Mouse (Mus musculus): Measurements from ENCODE around the gene Zfp799. TPM values are rescaled to one million over a fixed set of nuclear protein-coding genes. Genes with fewer than 3 reads are reported as not detected.

Gene Zfp799
- polyA plus RNA-seq, 1 experiment, result 1.2 TPM

DNA sequence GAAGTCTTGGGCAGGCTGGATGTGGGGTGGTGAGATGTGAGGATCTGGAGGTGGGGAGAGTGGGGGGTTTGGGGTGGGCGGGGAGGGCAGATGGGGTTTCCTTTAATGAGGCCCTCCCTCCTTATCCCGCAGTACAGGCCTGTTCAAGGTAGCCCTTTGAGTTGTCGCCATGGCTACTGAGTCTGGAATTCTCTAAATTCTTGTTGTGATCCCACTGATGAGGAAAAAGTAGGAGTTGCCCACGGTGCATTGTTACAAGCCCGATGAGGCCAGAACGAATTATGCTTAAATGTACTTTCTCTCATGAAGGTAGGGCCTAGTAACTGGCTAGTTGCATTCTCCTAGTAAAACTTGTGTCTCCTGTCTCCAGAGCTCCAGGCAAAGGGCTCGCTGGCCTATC, 21.5 kb upstream of the Zfp799 start:
- H3K27me3 ChIP-seq (ENCODE audit: control insufficient read depth, insufficient read depth, low read length), result no peaks in the 10 kb centered on the region
- no peak for DNase-seq (ENCODE audit: low read depth in 1 of 2, low spot score in 2 of 2)
- H3K27ac ChIP-seq (ENCODE audit: insufficient read depth, low read length), result no peak overlapping the region
- TF ChIP-seq CTCF (IDR thresholded peaks at IDR 0.05; ENCODE audit: extremely low read depth, insufficient read depth, insufficient read length, insufficient replicate concordance), result no peak
- no peak for TF ChIP-seq POLR2A (IDR thresholded peaks at IDR 0.05; ENCODE audit: low read depth, low read length)
- no peak overlapping the region for H3K4me3 ChIP-seq (ENCODE audit: extremely low read depth, insufficient read depth, insufficient read length)
- WGBS, result 75% methylated on average over 7 of the region's 7 CpGs
- no peaks in the 10 kb centered on the region for H3K4me1 ChIP-seq (ENCODE audit: control insufficient read depth, insufficient read depth, insufficient read length)
- no peaks in the 10 kb centered on the region for H3K36me3 ChIP-seq (ENCODE audit: control insufficient read depth, insufficient read depth, low read length)

DNA sequence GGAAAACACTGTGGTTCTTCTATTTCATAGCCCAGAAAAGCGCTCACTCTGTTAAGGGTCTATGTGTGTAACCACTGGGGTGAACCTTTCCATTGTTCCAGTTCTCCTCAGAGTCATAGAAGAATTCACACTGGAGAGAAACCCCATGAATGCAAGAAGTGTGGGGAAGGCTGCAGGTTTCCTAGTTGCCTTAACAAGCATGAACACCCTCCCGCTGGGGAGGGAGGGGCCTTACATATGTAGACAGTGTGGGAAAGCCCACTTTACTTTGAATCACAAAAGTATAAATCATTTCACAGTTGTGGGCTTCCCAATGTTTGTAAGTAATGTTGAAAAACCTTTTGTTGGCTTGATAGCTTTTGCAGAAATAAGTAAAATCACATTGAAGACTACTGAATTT, 11.3 kb upstream of the Zfp799 start:
- H3K27ac ChIP-seq (ENCODE audit: insufficient read depth, low read length), result no peak overlapping the region
- 85% methylated on average over 2 of the region's 2 CpGs for WGBS
- H3K4me1 ChIP-seq (ENCODE audit: control insufficient read depth, insufficient read depth, insufficient read length), result no peaks in the 10 kb centered on the region
- no peak for DNase-seq (ENCODE audit: low read depth in 1 of 2, low spot score in 2 of 2)
- H3K4me3 ChIP-seq (ENCODE audit: extremely low read depth, insufficient read depth, insufficient read length), result no peak overlapping the region
- no peaks in the 10 kb centered on the region for H3K36me3 ChIP-seq (ENCODE audit: control insufficient read depth, insufficient read depth, low read length)
- H3K27me3 ChIP-seq (ENCODE audit: control insufficient read depth, insufficient read depth, low read length), result no peaks in the 10 kb centered on the region
- TF ChIP-seq CTCF (IDR thresholded peaks at IDR 0.05; ENCODE audit: extremely low read depth, insufficient read depth, insufficient read length, insufficient replicate concordance) (no peak), POLR2A (IDR thresholded peaks at IDR 0.05; ENCODE audit: low read depth, low read length) (no peak)

DNA sequence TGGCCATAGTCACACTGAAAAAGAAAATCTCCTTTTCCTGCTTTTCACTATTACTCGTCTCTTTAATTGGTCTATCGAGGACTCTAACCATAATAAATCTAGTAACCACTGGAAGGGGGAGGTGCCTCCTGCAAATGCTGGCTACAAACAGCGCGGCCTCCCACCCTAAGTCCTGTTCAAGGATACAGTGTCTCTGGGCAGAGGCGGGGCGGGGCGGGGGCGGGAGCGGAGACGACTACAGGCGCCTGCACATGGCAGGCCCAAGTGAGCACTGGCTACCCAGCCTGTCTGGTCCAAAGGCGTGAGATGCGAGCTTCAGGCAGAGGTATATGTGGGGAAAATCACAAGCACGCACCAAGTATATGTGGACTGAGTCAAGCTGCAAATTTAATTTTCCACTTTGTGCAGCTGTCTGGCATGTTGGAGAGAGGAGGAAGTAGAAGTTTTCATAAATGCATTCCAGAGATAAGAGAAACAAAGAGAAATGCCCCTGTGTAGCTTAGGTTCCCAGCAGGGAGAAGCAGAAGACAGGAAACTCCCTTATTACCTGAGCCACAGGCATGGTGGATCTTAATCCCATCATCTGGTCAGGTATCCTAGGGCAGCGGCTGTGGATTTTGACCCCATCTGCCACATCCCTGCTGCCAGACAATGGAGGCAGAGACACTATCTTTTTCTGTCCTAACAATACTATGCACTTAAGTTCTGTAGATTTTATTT, 9.2 kb upstream of the Zfp799 start:
- Histone ChIP-seq H3K4me1 (ENCODE audit: control insufficient read depth, insufficient read depth, insufficient read length) (no peaks in the 10 kb centered on the region), H3K4me3 (ENCODE audit: extremely low read depth, insufficient read depth, insufficient read length) (no peak overlapping the region), H3K27ac (ENCODE audit: insufficient read depth, low read length) (no peak overlapping the region), H3K36me3 (ENCODE audit: control insufficient read depth, insufficient read depth, low read length) (no peaks in the 10 kb centered on the region), H3K27me3 (ENCODE audit: control insufficient read depth, insufficient read depth, low read length) (no peaks in the 10 kb centered on the region)
- WGBS, result 54% methylated on average over 15 of the region's 15 CpGs
- DNase-seq (ENCODE audit: low read depth in 1 of 2, low spot score in 2 of 2), result no peak
- TF ChIP-seq CTCF (IDR thresholded peaks at IDR 0.05; ENCODE audit: extremely low read depth, insufficient read depth, insufficient read length, insufficient replicate concordance) (no peak), POLR2A (IDR thresholded peaks at IDR 0.05; ENCODE audit: low read depth, low read length) (no peak)

DNA sequence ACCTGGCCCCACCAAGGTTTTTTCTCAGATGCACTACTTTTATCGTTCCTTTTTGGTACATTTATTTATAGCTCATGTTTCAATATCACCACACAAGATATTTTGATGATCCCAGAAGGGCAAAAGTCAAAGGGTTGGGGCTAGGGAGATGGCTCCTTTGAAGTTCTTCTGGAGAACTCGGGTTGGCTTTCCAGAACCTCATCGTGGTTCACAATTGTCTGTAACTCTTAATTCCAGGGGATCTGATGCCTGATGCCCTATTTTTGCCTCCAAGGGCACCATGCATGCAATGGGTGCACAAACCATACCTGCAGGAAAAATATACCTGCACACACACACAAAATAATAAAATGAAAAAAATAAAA, 339 bp upstream of the Zfp799 start:
- 36% methylated on average over 3 of the region's 3 CpGs for WGBS
- H3K4me1 ChIP-seq (ENCODE audit: control insufficient read depth, insufficient read depth, insufficient read length), result peaks cover 2% of the 10 kb centered on the region; the same call in 1 of the 2 replicates
- no peaks in the 10 kb centered on the region for H3K36me3 ChIP-seq (ENCODE audit: control insufficient read depth, insufficient read depth, low read length)
- peak overlapping the region; percentile 82; the same call in 1 of the 2 replicates for H3K4me3 ChIP-seq (ENCODE audit: extremely low read depth, insufficient read depth, insufficient read length)
- TF ChIP-seq CTCF (IDR thresholded peaks at IDR 0.05; ENCODE audit: extremely low read depth, insufficient read depth, insufficient read length, insufficient replicate concordance), result no peak
- TF ChIP-seq POLR2A (IDR thresholded peaks at IDR 0.05; ENCODE audit: low read depth, low read length), result no peak
- H3K27ac ChIP-seq (ENCODE audit: insufficient read depth, low read length), result no peak overlapping the region
- DNase-seq (ENCODE audit: low read depth in 1 of 2, low spot score in 2 of 2), result no peak
- H3K27me3 ChIP-seq (ENCODE audit: control insufficient read depth, insufficient read depth, low read length), result no peaks in the 10 kb centered on the region

DNA sequence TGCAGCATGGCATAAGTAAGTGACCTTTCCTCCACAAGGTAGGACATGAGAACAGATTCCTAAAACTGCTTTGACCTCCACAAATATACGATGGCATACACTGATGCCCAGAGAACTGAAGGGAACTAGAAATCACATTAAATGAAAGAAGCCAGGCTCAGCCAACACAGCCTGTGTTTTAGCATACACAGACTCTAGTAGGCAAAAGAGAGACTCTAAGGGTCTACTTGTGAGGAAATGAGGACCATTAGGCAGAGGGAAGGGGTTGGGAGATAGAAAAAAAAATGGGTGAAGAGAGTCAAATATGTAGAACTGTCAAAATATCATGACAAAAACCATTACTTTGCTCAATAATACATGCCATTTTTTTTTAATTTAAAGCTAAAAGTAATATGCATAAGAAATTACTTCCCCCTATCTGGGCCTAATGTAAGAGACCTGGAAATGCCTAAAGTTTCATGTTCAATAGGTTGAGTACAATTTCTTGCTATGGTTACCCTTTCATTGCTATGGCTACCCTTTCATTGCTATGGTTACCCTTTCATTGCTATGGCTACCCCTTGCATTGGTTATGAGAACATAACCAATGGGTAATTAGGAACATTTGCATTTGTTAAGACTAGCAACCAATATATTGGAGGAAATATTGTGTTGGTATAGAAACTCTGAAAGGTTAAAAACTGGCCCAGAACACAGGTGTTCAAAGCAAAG, 13.8 kb downstream of the Zfp799 start:
- H3K36me3 ChIP-seq (ENCODE audit: control insufficient read depth, insufficient read depth, low read length), result peaks cover 14% of the 10 kb centered on the region

DNA sequence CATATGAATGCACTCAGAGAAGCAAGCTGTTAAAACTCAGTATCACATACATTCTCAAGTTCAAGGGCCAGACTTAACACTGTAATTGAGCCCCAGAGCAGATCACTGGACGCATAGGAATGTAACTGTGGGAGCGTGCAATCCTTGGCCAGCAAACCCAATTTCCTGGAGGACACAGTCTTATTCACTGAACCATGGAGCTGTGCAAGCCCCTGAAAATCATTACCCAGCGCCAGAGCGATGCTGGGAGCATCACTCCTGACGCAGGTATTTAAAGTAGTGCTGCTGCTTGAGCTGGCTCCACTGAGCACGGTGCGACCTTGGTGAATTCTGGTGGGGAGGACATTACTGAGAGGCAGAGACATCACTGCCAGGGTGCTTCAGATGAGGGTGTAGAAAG, 15.9 kb downstream of the Zfp799 start:
- 96% methylated on average over 7 of the region's 7 CpGs for WGBS
- DNase-seq (ENCODE audit: low read depth in 1 of 2, low spot score in 2 of 2), result no peak

More for the DNA sequence above, 13.8 kb downstream of the Zfp799 start:
- H3K27me3 ChIP-seq (ENCODE audit: control insufficient read depth, insufficient read depth, low read length), result no peaks in the 10 kb centered on the region
- DNase-seq (ENCODE audit: low read depth in 1 of 2, low spot score in 2 of 2), result no peak
- TF ChIP-seq POLR2A (IDR thresholded peaks at IDR 0.05; ENCODE audit: low read depth, low read length), result no peak
- no peak for TF ChIP-seq CTCF (IDR thresholded peaks at IDR 0.05; ENCODE audit: extremely low read depth, insufficient read depth, insufficient read length, insufficient replicate concordance)
- H3K27ac ChIP-seq (ENCODE audit: insufficient read depth, low read length), result no peak overlapping the region
- 98% methylated on average over 1 of the region's 1 CpGs for WGBS
- H3K4me1 ChIP-seq (ENCODE audit: control insufficient read depth, insufficient read depth, insufficient read length), result no peaks in the 10 kb centered on the region
- H3K4me3 ChIP-seq (ENCODE audit: extremely low read depth, insufficient read depth, insufficient read length), result no peak overlapping the region

DNA sequence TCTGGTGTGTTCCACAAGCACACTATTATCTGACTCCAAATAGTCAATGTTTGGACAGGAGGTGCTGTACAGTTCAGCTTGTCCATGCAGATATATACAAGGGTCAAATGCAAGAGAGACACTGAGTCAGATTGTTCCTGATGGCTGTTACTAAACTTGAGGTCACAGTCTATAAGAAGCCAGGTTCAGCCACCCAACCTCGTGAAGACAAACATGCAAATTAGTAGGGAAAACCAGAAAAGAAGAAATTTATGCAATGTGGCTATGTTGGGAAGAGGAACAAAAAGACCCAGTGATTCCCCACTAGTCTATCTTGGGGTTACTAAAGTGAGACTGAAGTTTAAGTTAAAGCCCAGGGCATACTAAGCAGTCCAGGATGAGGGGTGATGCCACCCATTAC, 19.4 kb downstream of the Zfp799 start:
- Histone ChIP-seq H3K4me1 (ENCODE audit: control insufficient read depth, insufficient read depth, insufficient read length) (no peaks in the 10 kb centered on the region), H3K27me3 (ENCODE audit: control insufficient read depth, insufficient read depth, low read length) (peaks cover 5% of the 10 kb centered on the region), H3K4me3 (ENCODE audit: extremely low read depth, insufficient read depth, insufficient read length) (no peak overlapping the region), H3K36me3 (ENCODE audit: control insufficient read depth, insufficient read depth, low read length) (no peaks in the 10 kb centered on the region), H3K27ac (ENCODE audit: insufficient read depth, low read length) (no peak overlapping the region)
- 16% methylated on average over 1 of the region's 1 CpGs for WGBS
- no peak for DNase-seq (ENCODE audit: low read depth in 1 of 2, low spot score in 2 of 2)
- TF ChIP-seq POLR2A (IDR thresholded peaks at IDR 0.05; ENCODE audit: low read depth, low read length) (no peak), CTCF (IDR thresholded peaks at IDR 0.05; ENCODE audit: extremely low read depth, insufficient read depth, insufficient read length, insufficient replicate concordance) (no peak)

More for the DNA sequence above, 15.9 kb downstream of the Zfp799 start:
- Histone ChIP-seq H3K27ac (ENCODE audit: insufficient read depth, low read length) (no peak overlapping the region), H3K27me3 (ENCODE audit: control insufficient read depth, insufficient read depth, low read length) (0 out of 2 replicates have a peak, but pooled peaks cover 3% of the 10 kb centered on the region), H3K4me1 (ENCODE audit: control insufficient read depth, insufficient read depth, insufficient read length) (no peaks in the 10 kb centered on the region), H3K4me3 (ENCODE audit: extremely low read depth, insufficient read depth, insufficient read length) (no peak overlapping the region), H3K36me3 (ENCODE audit: control insufficient read depth, insufficient read depth, low read length) (no peaks in the 10 kb centered on the region; the same call in 1 of the 2 replicates)
- TF ChIP-seq POLR2A (IDR thresholded peaks at IDR 0.05; ENCODE audit: low read depth, low read length), result no peak
- TF ChIP-seq CTCF (IDR thresholded peaks at IDR 0.05; ENCODE audit: extremely low read depth, insufficient read depth, insufficient read length, insufficient replicate concordance), result no peak
